In the genomic region with DNA sequence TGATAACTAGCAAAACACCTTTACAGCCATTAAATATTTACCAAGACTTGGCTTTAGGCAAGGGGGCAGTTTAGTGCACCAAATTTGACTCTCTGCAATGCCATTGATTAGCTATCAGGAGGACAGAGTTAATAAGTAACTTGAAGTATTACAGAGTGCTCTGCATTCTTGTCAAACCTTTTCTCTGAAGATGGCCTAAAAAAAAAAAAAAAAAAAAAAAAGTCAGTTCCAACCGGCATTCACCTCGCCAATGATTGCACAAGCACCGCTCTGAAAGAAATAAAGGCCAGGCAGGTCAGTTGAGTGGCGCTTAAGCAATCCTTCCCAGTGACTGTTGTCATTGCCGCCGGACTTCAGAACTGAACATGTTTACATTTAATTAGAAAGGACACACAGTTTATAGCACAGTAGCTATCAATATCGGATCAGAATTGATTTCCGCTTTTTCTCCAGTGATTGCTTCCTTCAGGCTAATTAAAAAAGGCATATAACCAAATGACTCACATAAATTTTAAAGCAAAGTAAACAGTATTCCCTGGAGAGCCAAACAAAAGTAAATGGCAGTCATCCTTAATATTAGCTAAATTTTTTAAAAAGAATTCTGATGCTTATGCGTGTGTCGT, we compare ENCODE assay signal across 13 mouse cellular contexts.
DNase-seq lines count a peak whose midpoint lies in the region; ATAC-seq and TF ChIP-seq lines count a peak whose summit lies in the region.
"Had no signal": no experiment of that assay in that cellular context is flagged by ENCODE, and none has a peak within 500 bp of the region (broad histone marks: within the 10 kb centered on the region; RNA-seq: fewer than 3 reads in every experiment).

No protein-coding gene starts in this region.

- H3K4me1 ChIP-seq in heart, adult 2 months (ENCODE audit: control insufficient read depth, insufficient read depth, low read length) = no peaks in the 10 kb centered on the region
- H3K4me1 ChIP-seq in intestine, embryonic 16.5 days (ENCODE audit: control insufficient read depth, insufficient read depth, low read length) = peaks cover 4% of the 10 kb centered on the region; the same call in 1 of the 2 replicates
- no peaks in the 10 kb centered on the region for H3K4me1 ChIP-seq in lung, adult 2 months (ENCODE audit: control insufficient read depth, insufficient read depth, low read length)
- H3K4me1 ChIP-seq in stomach, embryonic 15.5 days = peaks cover 3% of the 10 kb centered on the region; the same call in 1 of the 2 replicates
- H3K4me1 ChIP-seq in hindbrain, embryonic 16.5 days (ENCODE audit: control insufficient read depth, insufficient read depth, low read depth, low read length) = no peaks in the 10 kb centered on the region
- H3K4me1 ChIP-seq in kidney, embryonic 16.5 days (ENCODE audit: insufficient read depth, low read length) = no peaks in the 10 kb centered on the region
- H3K4me1 ChIP-seq: forebrain, embryonic 12.5 days; heart, embryonic 13.5 days had no signal

- no peak overlapping the region for H3K27ac ChIP-seq in heart, adult 2 months
- H3K27ac ChIP-seq in intestine, embryonic 16.5 days (ENCODE audit: low read length) = no peak overlapping the region
- H3K27ac ChIP-seq in stomach, embryonic 15.5 days = peak overlapping the region; percentile 61; the same call in 1 of the 2 replicates
- no peak overlapping the region for H3K27ac ChIP-seq in hindbrain, embryonic 16.5 days (ENCODE audit: low read depth, low read length)
- no peak overlapping the region for H3K27ac ChIP-seq in kidney, embryonic 16.5 days (ENCODE audit: low read length)
- H3K27ac ChIP-seq: forebrain, embryonic 12.5 days; heart, embryonic 13.5 days had no signal

- TF ChIP-seq POLR2A in heart, adult 2 months (IDR thresholded peaks at IDR 0.05; ENCODE audit: insufficient read depth, low read depth, low read length) = no peak
- TF ChIP-seq POLR2A in lung, adult 2 months (IDR thresholded peaks at IDR 0.05; ENCODE audit: borderline replicate concordance, extremely low read depth, low read depth, low read length) = peak; percentile 9; the same call in 1 of the 2 replicates

- 0 out of 2 replicates have a peak overlapping the region, but pooled peaks have one; percentile 16 for H3K4me2 ChIP-seq in intestine, embryonic 16.5 days (ENCODE audit: low read depth, low read length)
- H3K4me2 ChIP-seq in stomach, embryonic 15.5 days = no peak overlapping the region
- no peak overlapping the region for H3K4me2 ChIP-seq in hindbrain, embryonic 16.5 days (ENCODE audit: low read length)
- H3K4me2 ChIP-seq in kidney, embryonic 16.5 days (replicated peaks; ENCODE audit: low read depth, low read length) = no peak overlapping the region
- H3K4me2 ChIP-seq: forebrain, embryonic 12.5 days; heart, embryonic 13.5 days had no signal

- peak; percentile 87 for ATAC-seq in intestine, embryonic 16.5 days
- peak; percentile 76; the same call in 1 of the 2 replicates for ATAC-seq in stomach, embryonic 15.5 days (ENCODE audit: insufficient read depth, low FRiP score, low read depth)
- no peak for ATAC-seq in hindbrain, embryonic 16.5 days
- ATAC-seq in kidney, embryonic 16.5 days (ENCODE audit: low FRiP score, low TSS enrichment) = no peak

- 83% methylated on average over 10 of the region's 10 CpGs for WGBS in heart, adult 2 months
- 44% methylated on average over 10 of the region's 10 CpGs for WGBS in intestine, embryonic 16.5 days
- WGBS in lung, adult 2 months = 51% methylated on average over 10 of the region's 10 CpGs
- WGBS in stomach, embryonic 15.5 days = 41% methylated on average over 10 of the region's 10 CpGs
- WGBS in hindbrain, embryonic 16.5 days = 57% methylated on average over 10 of the region's 10 CpGs
- 58% methylated on average over 10 of the region's 10 CpGs for WGBS in kidney, embryonic 16.5 days

- H3K79me2 ChIP-seq in heart, adult 2 months (replicated peaks; ENCODE audit: control insufficient read depth, insufficient read depth, low read length) = no peaks in the 10 kb centered on the region

- intact Hi-C loops in heart, adult 2 months (cut with DNase I) = no loop called here

- H3K36me3 ChIP-seq in heart, adult 2 months (ENCODE audit: control insufficient read depth, insufficient read depth, low read length) = no peaks in the 10 kb centered on the region
- H3K36me3 ChIP-seq in intestine, embryonic 16.5 days (ENCODE audit: control insufficient read depth, insufficient read depth, low read length) = no peaks in the 10 kb centered on the region
- H3K36me3 ChIP-seq in stomach, embryonic 15.5 days = no peaks in the 10 kb centered on the region
- H3K36me3 ChIP-seq in hindbrain, embryonic 16.5 days (ENCODE audit: control insufficient read depth, insufficient read depth, low read length) = no peaks in the 10 kb centered on the region
- H3K36me3 ChIP-seq in kidney, embryonic 16.5 days (ENCODE audit: insufficient read depth, low read length) = no peaks in the 10 kb centered on the region
- H3K36me3 ChIP-seq: forebrain, embryonic 12.5 days; heart, embryonic 13.5 days had no signal

- TF ChIP-seq CTCF in heart, adult 2 months (IDR thresholded peaks at IDR 0.05) = no peak
- no peak for TF ChIP-seq CTCF in lung, adult 2 months (IDR thresholded peaks at IDR 0.05; ENCODE audit: insufficient read depth, low read length)

- H3K9me3 ChIP-seq in intestine, embryonic 16.5 days (ENCODE audit: control insufficient read depth, low read length) = no peaks in the 10 kb centered on the region
- no peaks in the 10 kb centered on the region for H3K9me3 ChIP-seq in stomach, embryonic 15.5 days
- no peaks in the 10 kb centered on the region for H3K9me3 ChIP-seq in hindbrain, embryonic 16.5 days (ENCODE audit: control insufficient read depth, low read length)
- H3K9me3 ChIP-seq in kidney, embryonic 16.5 days (ENCODE audit: low read length) = no peaks in the 10 kb centered on the region
- H3K9me3 ChIP-seq: forebrain, embryonic 12.5 days; heart, embryonic 13.5 days had no signal

- no peak overlapping the region for H3K9ac ChIP-seq in heart, adult 2 months (ENCODE audit: low read depth, low read length)
- no peak overlapping the region for H3K9ac ChIP-seq in intestine, embryonic 16.5 days (ENCODE audit: low read depth, low read length)
- no peak overlapping the region for H3K9ac ChIP-seq in stomach, embryonic 15.5 days
- H3K9ac ChIP-seq in hindbrain, embryonic 16.5 days (ENCODE audit: low read depth, low read length) = no peak overlapping the region
- no peak overlapping the region for H3K9ac ChIP-seq in kidney, embryonic 16.5 days (replicated peaks; ENCODE audit: low read length)
- H3K9ac ChIP-seq: forebrain, embryonic 12.5 days; heart, embryonic 13.5 days had no signal

- DNase-seq in heart, adult 11 months = peak; percentile 29
- DNase-seq in heart, adult 2 months = no peak
- peak; percentile 33 for DNase-seq in lung, adult 2 months
- no peak for DNase-seq in spleen, postnatal 14 days (ENCODE audit: low spot score in 2 of 2)
- DNase-seq: cerebellum, adult 2 months; kidney, postnatal 14 days; thymus, postnatal 25 days had no signal

- H3K4me3 ChIP-seq in heart, adult 2 months = no peak overlapping the region
- H3K4me3 ChIP-seq in intestine, embryonic 16.5 days (ENCODE audit: low read length) = no peak overlapping the region
- H3K4me3 ChIP-seq in lung, adult 2 months (replicated peaks; ENCODE audit: extremely low read depth, low read depth, low read length) = no peak overlapping the region
- H3K4me3 ChIP-seq in stomach, embryonic 15.5 days (replicated peaks) = no peak overlapping the region
- no peak overlapping the region for H3K4me3 ChIP-seq in hindbrain, embryonic 16.5 days (ENCODE audit: low read length)
- H3K4me3 ChIP-seq in kidney, embryonic 16.5 days (ENCODE audit: low read length) = no peak overlapping the region
- H3K4me3 ChIP-seq: forebrain, embryonic 12.5 days; heart, embryonic 13.5 days had no signal

- no peak for TF ChIP-seq EP300 in heart, adult 2 months (IDR thresholded peaks at IDR 0.05; ENCODE audit: insufficient read depth, low read depth, low read length)

- no peaks in the 10 kb centered on the region for H3K27me3 ChIP-seq in heart, adult 2 months (ENCODE audit: control insufficient read depth, insufficient read depth, low read length)
- H3K27me3 ChIP-seq in intestine, embryonic 16.5 days (replicated peaks; ENCODE audit: control insufficient read depth, insufficient read depth, low read length) = no peaks in the 10 kb centered on the region
- no peaks in the 10 kb centered on the region for H3K27me3 ChIP-seq in stomach, embryonic 15.5 days (replicated peaks)
- no peaks in the 10 kb centered on the region for H3K27me3 ChIP-seq in hindbrain, embryonic 16.5 days (replicated peaks; ENCODE audit: control insufficient read depth, insufficient read depth, low read length)
- no peaks in the 10 kb centered on the region for H3K27me3 ChIP-seq in kidney, embryonic 16.5 days (ENCODE audit: insufficient read depth, low read length)
- H3K27me3 ChIP-seq: forebrain, embryonic 12.5 days; heart, embryonic 13.5 days had no signal

Comparison
In these comparisons a context has a peak if more than half of its experiments do, and no peak if none do; other contexts are left out.
1. DNase-seq: peak in heart, adult 11 months (single experiment) and lung, adult 2 months (single experiment); none in heart, adult 2 months (0 of 2) and spleen, postnatal 14 days (0 of 2).
2. ATAC-seq: peak in intestine, embryonic 16.5 days (single experiment) and stomach, embryonic 15.5 days (single experiment); none in hindbrain, embryonic 16.5 days (single experiment) and kidney, embryonic 16.5 days (single experiment).